Mouse (Mus musculus) stomach, embryonic 14.5 days (tissue): Measurements from ENCODE around the gene Gse1. TPM values are rescaled to one million over a fixed set of nuclear protein-coding genes. Genes with fewer than 3 reads are reported as not detected.
A peak's percentile ranks its signal among the peaks of the same experiment; 100 is the strongest.

Source experiments
- ATAC-seq: fragments of 200-750 bp; cut with Nextera tagmentation; 2 replicates; pipeline ENCODE4 v1.8.0; 2017; ENCODE audit warnings: low read depth, moderate TSS enrichment; ENCODE audit not compliant: insufficient number of reproducible peaks, insufficient read depth, low FRiP score
- H3K27ac ChIP-seq: fragments of 300-500 bp; sonication (generic); 2 replicates; pipeline ENCODE4 v1.5.1; 2014; ENCODE audit warnings: mild to moderate bottlenecking, low read length, moderate library complexity, mixed read lengths
- H3K27me3 ChIP-seq: fragments of 300-500 bp; sonication (generic); 2 replicates; pipeline ENCODE4 v1.6.1; 2014; ENCODE audit warnings: low read length, control low read depth, mixed read lengths; ENCODE audit not compliant: control insufficient read depth, insufficient read depth
- H3K36me3 ChIP-seq: fragments of 300-500 bp; sonication (generic); 2 replicates; pipeline ENCODE4 v1.6.1; 2014; ENCODE audit warnings: mild to moderate bottlenecking, control low read depth, low read length, moderate library complexity, mixed read lengths; ENCODE audit not compliant: control insufficient read depth, insufficient read depth
- H3K4me1 ChIP-seq: fragments of 300-500 bp; sonication (generic); 2 replicates; pipeline ENCODE4 v1.6.1; 2014; ENCODE audit warnings: low read length, control low read depth, mixed read lengths; ENCODE audit not compliant: control insufficient read depth, insufficient read depth
- H3K4me2 ChIP-seq: fragments of 300-500 bp; sonication (generic); replicated peaks from 2 replicates; pipeline ENCODE4 v1.6.1; 2014; ENCODE audit warnings: low read depth, low read length, control low read depth
- H3K4me3 ChIP-seq: fragments of 300-500 bp; sonication (generic); 2 replicates; pipeline ENCODE4 v1.5.1; 2014; ENCODE audit warnings: low read depth, low read length, control low read depth
- H3K9ac ChIP-seq: fragments of 300-500 bp; sonication (generic); replicated peaks from 2 replicates; pipeline ENCODE4 v1.6.1; 2014; ENCODE audit warnings: low read depth, mild to moderate bottlenecking, control low read depth, low read length, moderate library complexity, mixed read lengths
- H3K9me3 ChIP-seq: fragments of 300-500 bp; sonication (generic); 2 replicates; pipeline ENCODE4 v1.6.1; 2016; ENCODE audit warnings: low read depth, low read length, control low read depth; ENCODE audit not compliant: control insufficient read depth
- WGBS: fragments of 180-500 bp; shearing (Covaris S2); extraction: QIAGEN DNeasy Blood & Tissue Kit; methylation state at CpG from one replicate; pipeline ENCODE4 v1.1.7; 2014; 5-methylcytosine and 5-hydroxymethylcytosine counted together
- polyA plus RNA-seq: library from polyadenylated mRNA; unstranded; fragments of >200 nt; fragmentation: Nextera tagmentation; extraction: Ambion mirVana; gene quantifications from 2 replicates; pipeline ENCODE4 v1.2.1, GENCODE M21; 2014

Gene Gse1
- polyA plus RNA-seq, 1 experiment from 2014 or later, result 11.1 TPM

DNA sequence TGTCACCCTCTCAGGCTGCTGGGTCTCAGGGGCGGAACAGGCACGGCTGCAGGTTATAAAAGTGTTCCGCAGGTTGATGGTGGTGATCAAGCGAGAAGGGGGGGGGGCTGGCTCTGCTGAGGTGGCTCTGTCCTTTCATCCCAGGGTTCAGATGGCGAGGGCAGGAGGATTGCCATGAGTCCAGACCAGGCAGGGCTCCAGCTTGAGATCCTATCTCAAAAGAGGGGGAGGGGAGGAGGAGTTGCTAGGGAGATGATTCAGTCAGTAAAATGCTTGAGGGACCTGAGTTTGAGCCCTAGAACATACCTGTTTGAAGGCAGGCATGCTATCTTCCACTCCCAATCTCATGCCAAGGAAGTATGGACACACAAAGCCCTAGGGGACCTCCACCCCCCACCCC lies 332.3 kb downstream of the Gse1 start:
- no peaks in the 10 kb centered on the region for H3K9me3 ChIP-seq
- H3K27ac ChIP-seq, result no peak overlapping the region
- ATAC-seq, result no peak
- H3K4me2 ChIP-seq, result no peak overlapping the region
- 85% methylated on average over 5 of the region's 5 CpGs for WGBS
- no peak overlapping the region for H3K9ac ChIP-seq
- H3K27me3 ChIP-seq, result no peaks in the 10 kb centered on the region
- H3K4me1 ChIP-seq, result peaks cover 43% of the 10 kb centered on the region
- H3K4me3 ChIP-seq, result no peak overlapping the region
- H3K36me3 ChIP-seq, result no peaks in the 10 kb centered on the region; the same call in 1 of the 2 replicates

DNA sequence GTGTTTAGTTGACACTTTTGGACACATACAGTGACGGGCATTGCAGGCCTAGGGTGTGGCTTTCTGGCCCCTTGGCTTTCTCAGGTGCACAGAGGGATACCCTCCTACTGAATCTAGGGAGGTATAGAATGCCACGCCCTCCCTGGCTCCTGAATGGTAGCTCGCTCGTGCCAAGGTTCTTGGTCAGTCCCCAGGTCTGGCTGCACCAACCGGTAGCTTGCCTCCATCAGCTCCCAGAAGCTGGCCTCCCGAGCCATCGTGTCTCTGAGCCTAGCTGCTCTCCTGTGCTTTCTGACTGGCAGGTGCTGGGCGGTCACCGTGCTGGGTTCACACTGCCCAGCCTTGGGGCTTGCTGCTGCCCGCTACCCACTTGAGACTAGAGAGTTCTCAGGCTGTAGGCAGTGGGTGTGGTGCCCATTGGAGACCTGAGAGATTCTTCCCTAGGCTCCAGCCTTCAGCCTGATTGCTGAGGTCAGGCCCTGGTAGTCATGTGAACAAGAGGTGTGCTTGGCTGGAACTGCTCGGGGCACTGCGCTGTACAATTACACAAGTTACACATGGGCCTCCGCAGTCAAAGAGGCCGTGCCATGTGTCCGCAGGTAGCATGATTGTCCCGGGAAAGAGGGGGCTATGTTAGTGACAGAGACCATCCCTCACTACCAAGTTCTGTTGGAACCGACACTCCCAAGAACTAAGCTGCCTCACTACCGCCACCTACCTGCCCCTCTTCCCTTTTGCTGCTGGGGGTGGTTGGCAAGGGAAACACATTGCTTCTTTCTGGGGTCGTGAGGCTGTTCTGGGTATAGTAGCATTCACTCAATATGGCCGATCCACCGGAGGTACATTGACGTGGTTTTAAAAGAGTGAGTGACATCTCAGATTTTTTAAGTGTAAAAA lies 333.5 kb downstream of the Gse1 start:
- H3K9me3 ChIP-seq, result no peaks in the 10 kb centered on the region
- H3K4me2 ChIP-seq, result no peak overlapping the region
- no peak overlapping the region for H3K4me3 ChIP-seq
- WGBS, result 84% methylated on average over 22 of the region's 22 CpGs
- H3K27ac ChIP-seq, result no peak overlapping the region
- H3K27me3 ChIP-seq, result no peaks in the 10 kb centered on the region
- H3K36me3 ChIP-seq, result peaks cover 6% of the 10 kb centered on the region
- ATAC-seq, result no peak
- H3K9ac ChIP-seq, result no peak overlapping the region
- peaks cover 35% of the 10 kb centered on the region for H3K4me1 ChIP-seq

DNA sequence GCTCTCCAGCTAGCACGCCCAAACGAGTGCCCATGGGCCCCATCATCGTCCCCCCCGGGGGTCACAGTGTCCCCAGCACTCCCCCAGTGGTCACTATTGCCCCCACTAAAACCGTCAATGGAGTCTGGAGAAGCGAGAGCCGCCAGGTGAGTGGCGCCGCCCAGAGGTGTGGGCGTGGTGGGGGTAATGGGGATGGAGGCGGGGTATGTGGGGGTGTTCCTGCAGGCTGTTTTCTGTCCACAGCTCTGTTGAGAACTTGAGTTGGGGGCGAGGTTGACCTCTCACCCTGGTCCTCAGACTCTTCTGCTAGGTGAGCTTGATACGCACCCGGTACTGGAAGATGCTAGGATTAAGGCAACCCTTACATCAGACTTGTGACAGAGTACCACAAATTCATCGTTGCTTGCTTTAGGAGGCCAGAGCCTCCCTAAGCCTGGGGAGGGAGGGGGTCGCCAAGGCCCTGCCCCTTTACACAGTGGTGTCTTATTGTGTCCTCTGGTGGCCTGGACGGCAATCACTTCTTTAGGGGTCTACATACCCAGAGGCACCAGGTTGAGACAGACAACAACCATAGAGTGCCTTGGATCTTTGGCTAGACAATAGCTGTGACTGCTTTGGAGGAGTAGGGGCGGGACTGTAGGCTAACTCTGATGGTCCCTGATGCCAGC lies 334.6 kb downstream of the Gse1 start:
- no peak overlapping the region for H3K4me2 ChIP-seq
- H3K9me3 ChIP-seq, result no peaks in the 10 kb centered on the region
- no peak for ATAC-seq
- H3K9ac ChIP-seq, result no peak overlapping the region
- H3K27me3 ChIP-seq, result no peaks in the 10 kb centered on the region
- H3K4me1 ChIP-seq, result peaks cover 32% of the 10 kb centered on the region
- WGBS, result 76% methylated on average over 18 of the region's 18 CpGs
- H3K36me3 ChIP-seq, result peaks cover 16% of the 10 kb centered on the region
- no peak overlapping the region for H3K4me3 ChIP-seq
- H3K27ac ChIP-seq, result peak overlapping the region; percentile 66; the same call in 1 of the 2 replicates

DNA sequence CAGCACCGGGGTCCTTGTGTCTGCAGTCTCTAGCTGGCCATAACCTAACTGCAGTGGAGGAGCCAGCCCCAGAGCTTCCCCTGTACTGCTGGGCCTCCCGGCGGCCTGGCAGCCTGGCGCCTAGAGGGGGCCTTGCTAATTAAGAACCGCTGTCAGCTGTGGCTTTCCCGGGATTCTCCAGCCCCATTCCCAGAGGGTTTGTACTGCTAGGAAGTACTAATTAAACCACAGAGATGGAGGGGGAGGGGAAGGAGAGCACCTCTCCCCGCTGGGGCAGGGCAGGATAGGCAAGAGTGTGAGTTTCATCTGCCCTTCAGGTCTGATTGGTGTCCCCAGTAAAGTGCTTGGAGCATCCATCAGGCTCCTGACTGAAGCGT lies 335.1 kb downstream of the Gse1 start:
- Histone ChIP-seq H3K4me3 (no peak overlapping the region), H3K36me3 (peaks cover 21% of the 10 kb centered on the region), H3K9ac (no peak overlapping the region), H3K27me3 (no peaks in the 10 kb centered on the region), H3K4me1 (peaks cover 32% of the 10 kb centered on the region), H3K27ac (peak overlapping the region; percentile 66), H3K4me2 (no peak overlapping the region), H3K9me3 (no peaks in the 10 kb centered on the region)
- WGBS, result 26% methylated on average over 8 of the region's 8 CpGs
- ATAC-seq, result no peak

DNA sequence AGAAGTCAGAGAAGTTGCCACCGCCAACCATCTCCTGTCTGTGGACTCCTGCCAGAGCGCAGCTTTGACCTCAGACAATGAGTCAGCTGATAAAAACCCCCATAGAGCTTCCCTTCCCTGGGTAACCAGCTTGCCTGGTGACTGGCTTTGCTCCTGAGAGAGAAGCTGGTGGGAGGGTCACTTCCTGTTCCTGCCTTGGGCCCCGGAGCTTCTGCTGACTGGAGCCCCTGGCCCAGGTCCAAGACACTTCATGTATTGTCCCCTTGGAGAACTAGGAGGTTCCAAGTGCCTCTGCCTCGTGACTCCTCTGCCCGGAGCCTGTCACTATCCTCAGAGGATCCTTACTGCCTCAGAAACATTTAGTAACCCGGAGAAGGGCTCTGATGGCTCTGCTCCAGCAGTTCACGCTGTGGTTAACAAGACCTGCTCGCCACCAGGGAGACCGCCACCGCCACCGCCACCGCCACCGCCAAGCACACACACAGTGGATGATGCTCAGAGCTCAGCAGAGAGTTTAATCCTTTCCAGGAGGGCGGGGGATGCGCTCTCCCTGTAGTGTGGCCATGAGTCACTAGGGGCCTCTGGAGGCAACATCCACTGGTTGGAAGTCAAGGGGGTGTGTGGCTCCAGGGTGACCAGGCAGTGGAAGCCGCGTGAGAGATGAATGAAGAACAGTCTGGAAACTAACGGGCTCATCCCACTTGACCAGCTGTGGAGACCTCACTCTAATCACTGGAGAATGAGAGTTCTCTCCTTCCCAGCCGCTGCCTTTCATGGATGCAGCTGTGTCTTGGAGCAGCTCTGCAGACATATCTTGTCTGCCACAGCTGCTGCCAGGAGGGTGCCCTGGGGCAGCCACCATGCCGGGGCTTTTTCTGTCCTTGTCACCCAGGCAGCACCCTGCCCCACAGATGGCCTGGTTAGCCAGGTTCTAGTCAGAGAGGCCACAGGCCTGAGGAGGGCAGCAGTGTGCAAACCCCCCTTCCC lies 335.9 kb downstream of the Gse1 start:
- Histone ChIP-seq H3K9ac (no peak overlapping the region), H3K27me3 (no peaks in the 10 kb centered on the region), H3K4me3 (no peak overlapping the region), H3K36me3 (peaks cover 28% of the 10 kb centered on the region), H3K27ac (peak overlapping the region; percentile 66), H3K9me3 (no peaks in the 10 kb centered on the region), H3K4me2 (0 out of 2 replicates have a peak overlapping the region, but pooled peaks have one; percentile 4), H3K4me1 (peaks cover 32% of the 10 kb centered on the region)
- ATAC-seq, result peak; percentile 46; the same call in 1 of the 2 replicates
- 34% methylated on average over 20 of the region's 20 CpGs for WGBS

DNA sequence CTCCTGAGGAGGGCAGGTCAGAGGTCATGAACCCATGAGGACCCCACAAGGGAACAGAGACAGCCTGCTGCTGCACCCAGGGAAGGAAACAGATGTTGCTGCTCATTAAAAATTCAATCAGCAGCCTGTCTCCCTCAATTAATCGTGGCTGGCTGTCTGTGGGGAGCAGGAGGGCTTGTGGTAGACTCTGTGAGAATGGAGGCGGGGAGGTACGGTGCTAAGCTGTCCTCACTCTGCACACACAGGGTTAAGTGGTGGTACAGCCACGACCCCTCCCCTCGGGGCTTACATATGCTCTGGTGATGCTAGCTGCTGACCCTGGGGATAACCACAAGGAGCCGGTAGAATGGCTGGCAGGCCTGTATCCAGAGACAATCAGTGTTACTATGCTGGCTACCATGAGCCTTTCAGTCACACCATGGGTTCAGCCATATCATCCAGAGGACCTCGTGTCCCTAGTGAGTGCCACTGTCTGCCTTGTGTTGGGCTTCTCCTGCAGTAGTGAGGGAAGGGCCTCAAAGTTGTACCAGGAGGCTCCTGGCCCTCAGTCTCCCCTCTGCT lies 337.0 kb downstream of the Gse1 start:
- H3K27ac ChIP-seq, result peak overlapping the region; percentile 21; the same call in 1 of the 2 replicates
- H3K4me3 ChIP-seq, result no peak overlapping the region
- ATAC-seq, result no peak
- H3K9ac ChIP-seq, result no peak overlapping the region; the same call in 1 of the 2 replicates
- H3K9me3 ChIP-seq, result no peaks in the 10 kb centered on the region
- no peaks in the 10 kb centered on the region for H3K27me3 ChIP-seq
- no peak overlapping the region for H3K4me2 ChIP-seq
- H3K36me3 ChIP-seq, result peaks cover 33% of the 10 kb centered on the region
- peaks cover 32% of the 10 kb centered on the region for H3K4me1 ChIP-seq
- WGBS, result 26% methylated on average over 7 of the region's 7 CpGs

DNA sequence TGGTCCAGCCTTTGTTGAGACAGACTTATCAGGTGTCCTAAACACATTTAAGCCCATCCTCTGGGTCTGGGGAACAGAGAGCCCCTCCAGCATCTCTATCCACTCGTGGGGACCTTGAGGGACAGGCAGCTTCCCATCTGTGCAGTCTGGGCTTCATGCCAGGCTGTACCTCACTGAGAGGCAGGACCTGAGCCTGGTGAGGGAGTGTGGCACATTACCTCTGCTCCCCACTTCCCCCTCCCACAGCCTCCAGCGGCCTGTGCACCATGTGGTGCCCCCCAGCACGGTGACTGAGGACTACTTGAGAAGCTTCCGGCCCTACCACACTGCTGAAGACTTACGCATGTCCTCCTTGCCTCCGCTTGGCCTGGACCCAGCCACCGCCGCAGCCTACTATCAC lies 338.4 kb downstream of the Gse1 start:
- 79% methylated on average over 8 of the region's 8 CpGs for WGBS
- ATAC-seq, result no peak
- H3K27ac ChIP-seq, result no peak overlapping the region
- peaks cover 42% of the 10 kb centered on the region for H3K36me3 ChIP-seq
- no peaks in the 10 kb centered on the region for H3K27me3 ChIP-seq
- no peaks in the 10 kb centered on the region for H3K9me3 ChIP-seq
- peaks cover 32% of the 10 kb centered on the region for H3K4me1 ChIP-seq
- no peak overlapping the region for H3K4me2 ChIP-seq
- H3K9ac ChIP-seq, result no peak overlapping the region
- no peak overlapping the region for H3K4me3 ChIP-seq
